23 mouse cellular contexts compared by ENCODE assay signal in the genomic region with DNA sequence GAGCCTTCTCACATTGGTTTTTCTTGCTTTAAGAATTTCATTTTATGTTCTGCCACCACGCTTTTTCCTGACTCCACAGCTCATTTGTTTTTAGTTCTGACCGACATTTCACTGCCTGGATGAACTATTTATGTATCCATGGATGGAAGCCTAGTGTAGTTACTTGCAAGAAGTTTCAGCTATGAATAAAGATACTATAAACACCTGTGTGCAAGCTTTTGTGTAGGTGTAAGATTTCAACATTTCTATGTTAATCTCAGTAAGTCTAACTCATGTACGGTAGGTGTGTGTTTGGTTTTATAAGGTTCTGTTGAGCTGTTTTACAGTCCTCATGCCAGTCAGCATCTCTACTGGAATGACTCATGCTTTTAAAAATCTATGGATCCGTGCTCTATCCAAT.
"Had no signal": no experiment of that assay in that cellular context is flagged by ENCODE, and none has a peak within 500 bp of the region (broad histone marks: within the 10 kb centered on the region; RNA-seq: fewer than 3 reads in every experiment).

No protein-coding gene starts in this region.

- DNase-seq: kidney, adult 11 months; kidney, adult 8-10 months; kidney, postnatal 10 days; kidney, postnatal 36 days; layer of hippocampus, postnatal 36 days; liver, postnatal 0 days; lung, embryonic 14.5 days; spleen, adult 18-20 months; thymus, adult 2 months; thymus, postnatal 14 days; thymus, postnatal 4 days had no signal

- H3K27ac ChIP-seq: intestine, embryonic 15.5 days; kidney, embryonic 15.5 days; limb, embryonic 12.5 days; limb, embryonic 15.5 days; liver, embryonic 14.5 days; macrophage; midbrain, embryonic 12.5 days; midbrain, embryonic 15.5 days; neural tube, embryonic 12.5 days; neural tube, embryonic 15.5 days had no signal

- H3K9ac ChIP-seq: intestine, embryonic 15.5 days; kidney, embryonic 15.5 days; limb, embryonic 12.5 days; limb, embryonic 15.5 days; liver, embryonic 14.5 days; liver, postnatal 0 days; lung, embryonic 14.5 days; midbrain, embryonic 12.5 days; midbrain, embryonic 15.5 days; neural tube, embryonic 12.5 days; neural tube, embryonic 15.5 days had no signal

- H3K27me3 ChIP-seq: intestine, embryonic 15.5 days; kidney, embryonic 15.5 days; limb, embryonic 12.5 days; limb, embryonic 15.5 days; midbrain, embryonic 12.5 days; midbrain, embryonic 15.5 days; neural tube, embryonic 12.5 days; neural tube, embryonic 15.5 days had no signal

- H3K36me3 ChIP-seq: intestine, embryonic 15.5 days; kidney, embryonic 15.5 days; limb, embryonic 12.5 days; limb, embryonic 15.5 days; midbrain, embryonic 12.5 days; midbrain, embryonic 15.5 days; neural tube, embryonic 12.5 days; neural tube, embryonic 15.5 days had no signal

- H3K4me1 ChIP-seq: intestine, embryonic 15.5 days; kidney, embryonic 15.5 days; limb, embryonic 12.5 days; limb, embryonic 15.5 days; midbrain, embryonic 12.5 days; midbrain, embryonic 15.5 days; neural tube, embryonic 12.5 days; neural tube, embryonic 15.5 days had no signal

- H3K4me3 ChIP-seq: intestine, embryonic 15.5 days; kidney, embryonic 15.5 days; limb, embryonic 12.5 days; limb, embryonic 15.5 days; midbrain, embryonic 12.5 days; midbrain, embryonic 15.5 days; neural tube, embryonic 12.5 days; neural tube, embryonic 15.5 days had no signal

- H3K9me3 ChIP-seq: intestine, embryonic 15.5 days; kidney, embryonic 15.5 days; limb, embryonic 12.5 days; limb, embryonic 15.5 days; midbrain, embryonic 12.5 days; midbrain, embryonic 15.5 days; neural tube, embryonic 12.5 days; neural tube, embryonic 15.5 days had no signal

- H3K4me2 ChIP-seq: intestine, embryonic 15.5 days; kidney, embryonic 15.5 days; limb, embryonic 12.5 days; limb, embryonic 15.5 days; liver, embryonic 11.5 days; lung, embryonic 14.5 days; midbrain, embryonic 12.5 days; midbrain, embryonic 15.5 days; neural tube, embryonic 12.5 days; neural tube, embryonic 15.5 days had no signal

- ATAC-seq: intestine, embryonic 15.5 days; liver, postnatal 0 days; lung, postnatal 0 days; midbrain, embryonic 15.5 days had no signal
